Mouse (Mus musculus) MEL (cell line): ENCODE measurements around the gene Xntrpc. TPM values are rescaled to one million over a fixed set of nuclear protein-coding genes. Genes with fewer than 3 reads are reported as not detected.
A peak's percentile ranks its signal among the peaks of the same experiment; 100 is the strongest.
"Not testable (repeated sequence)": the region's sequence is repeated elsewhere in the genome, so short reads cannot be mapped to it uniquely, and the experiment has no call there.

Source experiments
- DNase-seq: peaks from one replicate; pipeline ENCODE4 v3.0.0; 2011; ENCODE audit warnings: low read depth, low spot score
- H3K27ac ChIP-seq: 2 replicates; pipeline ENCODE4 v1.5.1; 2012; ENCODE audit warnings: low read depth, mild to moderate bottlenecking, control low read depth, low read length, moderate library complexity; ENCODE audit not compliant: control insufficient read depth
- H3K27me3 ChIP-seq, 2 experiments: fragments of 150-350 bp in 1 of 2; sonication (generic) in 1 of 2; 2 replicates each; pipeline ENCODE4 v1.6.1; 2012; ENCODE audit warnings: low read length in 2 of 2, mild to moderate bottlenecking in 2 of 2, improper control_type of control experiment in 1 of 2, moderate library complexity in 1 of 2; ENCODE audit not compliant: insufficient read depth in 2 of 2, control insufficient read depth in 1 of 2
- H3K36me3 ChIP-seq, 2 experiments: 2 replicates each; pipeline ENCODE4 v1.6.1; 2012 to 2014; ENCODE audit warnings: low read length in 2 of 2, improper control_type of control experiment in 1 of 2, inconsistent platforms in 1 of 2, mild to moderate bottlenecking in 1 of 2; ENCODE audit not compliant: insufficient read depth in 2 of 2, control insufficient read depth in 1 of 2
- H3K4me1 ChIP-seq, 2 experiments: fragments of 150-350 bp in 1 of 2; sonication (generic) in 1 of 2; 2 replicates each; pipeline ENCODE4 v1.6.1; 2012; ENCODE audit warnings: low read length in 2 of 2, improper control_type of control experiment in 1 of 2, mild to moderate bottlenecking in 1 of 2; ENCODE audit not compliant: insufficient read depth in 2 of 2, control insufficient read depth in 1 of 2
- H3K4me3 ChIP-seq, 2 experiments: fragments of 150-350 bp in 1 of 2; sonication (generic) in 1 of 2; 2 replicates each; pipeline ENCODE4 v1.5.1; 2012; ENCODE audit warnings: low read depth in 2 of 2, low read length in 2 of 2, mild to moderate bottlenecking in 2 of 2, moderate library complexity in 2 of 2, control low read depth in 1 of 2, improper control_type of control experiment in 1 of 2; ENCODE audit not compliant: control insufficient read depth in 1 of 2, insufficient read depth in 1 of 2
- H3K79me2 ChIP-seq: 2 replicates; pipeline ENCODE4 v1.6.1; 2012; ENCODE audit warnings: mild to moderate bottlenecking, low read length, moderate library complexity; ENCODE audit not compliant: control insufficient read depth, poor library complexity, insufficient read depth
- H3K9ac ChIP-seq: 2 replicates; pipeline ENCODE4 v1.6.1; 2012; ENCODE audit warnings: low read depth, mild to moderate bottlenecking, control low read depth, low read length, moderate library complexity; ENCODE audit not compliant: control insufficient read depth, poor library complexity, severe bottlenecking
- H3K9me3 ChIP-seq: fragments of 150-350 bp; sonication (generic); replicated peaks from 2 replicates; pipeline ENCODE4 v1.6.1; 2012; ENCODE audit warnings: mild to moderate bottlenecking, low read length, improper control_type of control experiment, moderate library complexity; ENCODE audit not compliant: insufficient read depth
- BHLHE40 ChIP-seq: IDR thresholded peaks from 2 replicates; pipeline ENCODE4 v1.6.1; 2012; ENCODE audit warnings: low read depth, mild to moderate bottlenecking, inconsistent platforms, low read length, improper control_type of control experiment, borderline replicate concordance
- CHD1 ChIP-seq: IDR thresholded peaks from 2 replicates; pipeline ENCODE4 v1.6.1; 2012; ENCODE audit warnings: low read depth, mild to moderate bottlenecking, inconsistent platforms, low read length, improper control_type of control experiment
- CHD2 ChIP-seq: IDR thresholded peaks from 2 replicates; pipeline ENCODE4 v1.6.1; 2011; ENCODE audit warnings: low read length, improper control_type of control experiment
- CTCF ChIP-seq, 3 experiments: IDR thresholded peaks in 2 of 3; conservative IDR thresholded peaks in 1 of 3; 2 replicates each; pipeline ENCODE4 v1.5.1; 2011 to 2012; ENCODE audit warnings: low read length in 3 of 3, low read depth in 2 of 3, mild to moderate bottlenecking in 2 of 3, improper control_type of control experiment in 1 of 3, inconsistent platforms in 1 of 3, mixed read lengths in 1 of 3, moderate library complexity in 1 of 3; ENCODE audit not compliant: control insufficient read depth in 1 of 3, insufficient read depth in 1 of 3, poor library complexity in 1 of 3, severe bottlenecking in 1 of 3
- E2F4 ChIP-seq: IDR thresholded peaks from 2 replicates; pipeline ENCODE4 v1.6.1; 2011; ENCODE audit warnings: low read depth, low read length, improper control_type of control experiment, borderline replicate concordance
- ELF1 ChIP-seq: IDR thresholded peaks from 2 replicates; pipeline ENCODE4 v1.6.1; 2014; ENCODE audit warnings: low read depth, mild to moderate bottlenecking, inconsistent platforms, low read length, improper control_type of control experiment, moderate library complexity
- EP300 ChIP-seq, 2 experiments: IDR thresholded peaks; 2 replicates each; pipeline ENCODE4 v1.6.1; 2011; ENCODE audit warnings: improper control_type of control experiment in 2 of 2, low read length in 2 of 2, low read depth in 1 of 2, mild to moderate bottlenecking in 1 of 2
- ETS1 ChIP-seq: IDR thresholded peaks from 2 replicates; pipeline ENCODE4 v1.6.1; 2012; ENCODE audit warnings: low read depth, mild to moderate bottlenecking, inconsistent platforms, low read length, improper control_type of control experiment, moderate library complexity
- GABPA ChIP-seq: IDR thresholded peaks from 2 replicates; pipeline ENCODE4 v1.6.1; 2012; ENCODE audit warnings: low read depth, mild to moderate bottlenecking, inconsistent platforms, low read length, improper control_type of control experiment, moderate library complexity
- GATA1 ChIP-seq: IDR thresholded peaks from 2 replicates; pipeline ENCODE4 v1.6.1; 2011; ENCODE audit warnings: low read depth, low read length, improper control_type of control experiment
- KAT2A ChIP-seq: conservative IDR thresholded peaks from 2 replicates; pipeline ENCODE4 v1.6.1; 2012; ENCODE audit warnings: low read depth, low read length, improper control_type of control experiment, inconsistent platforms
- MAFK ChIP-seq: IDR thresholded peaks from 2 replicates; pipeline ENCODE4 v1.6.1; 2011; ENCODE audit warnings: low read depth, mild to moderate bottlenecking, low read length, improper control_type of control experiment, borderline replicate concordance
- MAX ChIP-seq: IDR thresholded peaks from 2 replicates; pipeline ENCODE4 v1.6.1; 2011; ENCODE audit warnings: low read length, improper control_type of control experiment
- MAZ ChIP-seq: IDR thresholded peaks from 2 replicates; pipeline ENCODE4 v1.6.1; 2012; ENCODE audit warnings: low read depth, mild to moderate bottlenecking, inconsistent platforms, low read length, improper control_type of control experiment
- MXI1 ChIP-seq: IDR thresholded peaks from 2 replicates; pipeline ENCODE4 v1.6.1; 2011; ENCODE audit warnings: mild to moderate bottlenecking, low read depth, low read length, improper control_type of control experiment
- MYB ChIP-seq: IDR thresholded peaks from 2 replicates; pipeline ENCODE4 v1.6.1; 2011; ENCODE audit warnings: mild to moderate bottlenecking, low read depth, low read length, improper control_type of control experiment
- MYC ChIP-seq: IDR thresholded peaks from 2 replicates; pipeline ENCODE4 v1.6.1; 2011; ENCODE audit warnings: low read depth, mild to moderate bottlenecking, low read length, improper control_type of control experiment, moderate library complexity
- NELFE ChIP-seq: IDR thresholded peaks from 2 replicates; pipeline ENCODE4 v1.6.1; 2011; ENCODE audit warnings: low read depth, low read length, improper control_type of control experiment
- NRF1 ChIP-seq: IDR thresholded peaks from 2 replicates; pipeline ENCODE4 v1.6.1; 2014; ENCODE audit warnings: low read depth, mild to moderate bottlenecking, inconsistent platforms, low read length, improper control_type of control experiment, moderate library complexity; ENCODE audit not compliant: poor library complexity, insufficient read depth, severe bottlenecking
- POLR2A ChIP-seq, 2 experiments: IDR thresholded peaks; 2 replicates each; pipeline ENCODE4 v1.6.1; 2011 to 2012; ENCODE audit warnings: low read length in 2 of 2, mild to moderate bottlenecking in 2 of 2, control low read depth in 1 of 2, improper control_type of control experiment in 1 of 2, low read depth in 1 of 2, moderate library complexity in 1 of 2; ENCODE audit not compliant: control insufficient read depth in 1 of 2, insufficient read depth in 1 of 2, poor library complexity in 1 of 2
- POLR2AphosphoS2 ChIP-seq: IDR thresholded peaks from 2 replicates; pipeline ENCODE4 v1.6.1; 2011; ENCODE audit warnings: low read length, improper control_type of control experiment
- POLR2AphosphoS5 ChIP-seq: IDR thresholded peaks from 2 replicates; pipeline ENCODE4 v1.6.1; 2012; ENCODE audit warnings: low read depth, borderline replicate concordance, mild to moderate bottlenecking, inconsistent platforms, low read length, moderate library complexity, mixed read lengths
- RAD21 ChIP-seq: IDR thresholded peaks from 2 replicates; pipeline ENCODE4 v1.6.1; 2011; ENCODE audit warnings: mild to moderate bottlenecking, low read depth, low read length, improper control_type of control experiment
- SIN3A ChIP-seq: IDR thresholded peaks from 2 replicates; pipeline ENCODE4 v1.6.1; 2012; ENCODE audit warnings: low read length, improper control_type of control experiment, inconsistent platforms
- SMC3 ChIP-seq: IDR thresholded peaks from 2 replicates; pipeline ENCODE4 v1.6.1; 2011; ENCODE audit warnings: low read depth, low read length, improper control_type of control experiment
- TBP ChIP-seq: IDR thresholded peaks from 2 replicates; pipeline ENCODE4 v1.8.0; 2011; ENCODE audit warnings: low read depth, low read length, improper control_type of control experiment
- TCF12 ChIP-seq: IDR thresholded peaks from 2 replicates; pipeline ENCODE4 v1.6.1; 2014; ENCODE audit warnings: low read depth, mild to moderate bottlenecking, inconsistent platforms, low read length, improper control_type of control experiment, moderate library complexity
- UBTF ChIP-seq: IDR thresholded peaks from 2 replicates; pipeline ENCODE4 v1.6.1; 2012; ENCODE audit warnings: low read depth, mild to moderate bottlenecking, inconsistent platforms, low read length, improper control_type of control experiment, moderate library complexity, borderline replicate concordance; ENCODE audit not compliant: insufficient read depth
- USF1 ChIP-seq: IDR thresholded peaks from 2 replicates; pipeline ENCODE4 v1.6.1; 2014; ENCODE audit warnings: low read depth, mild to moderate bottlenecking, inconsistent platforms, low read length, improper control_type of control experiment, moderate library complexity
- USF2 ChIP-seq, 2 experiments: IDR thresholded peaks; 2 replicates each; pipeline ENCODE4 v1.6.1; 2011 to 2012; ENCODE audit warnings: improper control_type of control experiment in 2 of 2, low read length in 2 of 2, borderline replicate concordance in 1 of 2, inconsistent platforms in 1 of 2, low read depth in 1 of 2, mild to moderate bottlenecking in 1 of 2; ENCODE audit not compliant: insufficient read depth in 1 of 2
- ZMIZ1 ChIP-seq: IDR thresholded peaks from 2 replicates; pipeline ENCODE4 v1.6.1; 2012; ENCODE audit warnings: low read depth, mild to moderate bottlenecking, inconsistent platforms, low read length, improper control_type of control experiment, moderate library complexity
- ZNF384 ChIP-seq: IDR thresholded peaks from 2 replicates; pipeline ENCODE4 v1.6.1; 2012; ENCODE audit warnings: low read depth, mild to moderate bottlenecking, inconsistent platforms, low read length, improper control_type of control experiment
- polyA plus RNA-seq, 2 experiments: library from polyadenylated mRNA; stranded (reverse) in 1 of 2; unstranded in 1 of 2; fragments of >175 nt in 1 of 2; fragments of >200 nt in 1 of 2; gene quantifications; 2 replicates each; pipeline versions ENCODE4 v1.2.1 to v1.2.4; 2012; ENCODE audit warnings: low replicate concordance in 2 of 2, low read depth in 1 of 2; ENCODE audit not compliant: insufficient read length in 2 of 2, insufficient read depth in 1 of 2, missing spikeins in 1 of 2
- total RNA-seq: library from RNA; depleted of rRNA; stranded (reverse); fragments of 300-350 nt; gene quantifications from 2 replicates; pipeline ENCODE4 v1.2.3, GENCODE M21; 2012

The Xntrpc gene
- total and polyA plus RNA-seq, 3 experiments: 0.08 to 0.14 TPM; not detected in 1

GRCm38 (mm10) chr7:102048524-102048923 is 17.0 kb upstream of the Xntrpc start:
- H3K9ac ChIP-seq, H3K27ac ChIP-seq, H3K4me1 ChIP-seq, H3K27me3 ChIP-seq: not testable (repeated sequence)
- TF ChIP-seq SMC3 (peak; percentile 41), RAD21 (peak; percentile 36), CTCF (IDR thresholded peaks at IDR 0.05 in 2 of 3, conservative IDR thresholded peaks at IDR 0.05 in 1 of 3; ENCODE audit: control insufficient read depth in 1 of 3, insufficient read depth in 1 of 3, low read depth in 2 of 3, low read length in 3 of 3, poor library complexity in 1 of 3, severe bottlenecking in 1 of 3) (peak; percentile 7 to 51 (median 36); a peak in 4 of 6 replicates), ZNF384 (peak; percentile 41; the same call in 1 of the 2 replicates)
- TF ChIP-seq, all 39 proteins: peak for 4; not testable (repeated sequence) for 35
- not testable (repeated sequence) for H3K9me3 ChIP-seq, H3K36me3 ChIP-seq, H3K4me3 ChIP-seq, H3K79me2 ChIP-seq
- peak; percentile 60 for DNase-seq

GRCm38 (mm10) chr7:102061353-102061752 is 4.2 kb upstream of the Xntrpc start:
- peaks cover 1 to 28% of the 10 kb centered on the region in 2 experiments for H3K36me3 ChIP-seq
- H3K79me2 ChIP-seq: peaks cover 21% of the 10 kb centered on the region
- H3K4me1 ChIP-seq: peaks cover 7 to 10% of the 10 kb centered on the region in 2 experiments
- H3K4me3 ChIP-seq: no peak overlapping the region
- no peak overlapping the region for H3K27ac ChIP-seq
- no peaks in the 10 kb centered on the region for H3K27me3 ChIP-seq
- no peak overlapping the region for H3K9ac ChIP-seq
- H3K9me3 ChIP-seq: no peaks in the 10 kb centered on the region
- DNase-seq: peak; percentile 44
- TF ChIP-seq E2F4: no peak
- no peak for TF ChIP-seq NRF1
- TF ChIP-seq KAT2A: no peak
- no peak for TF ChIP-seq POLR2A (IDR thresholded peaks at IDR 0.05; ENCODE audit: control insufficient read depth in 1 of 2, insufficient read depth in 1 of 2, low read depth in 1 of 2, low read length in 2 of 2, poor library complexity in 1 of 2)
- TF ChIP-seq SIN3A: no peak
- 0 out of 2 replicates have a peak, but pooled peaks have one; percentile 40 for TF ChIP-seq ZNF384
- TF ChIP-seq POLR2AphosphoS5: no peak
- peak; percentile 54; the same call in 1 of the 2 replicates for TF ChIP-seq TCF12
- TF ChIP-seq MXI1: peak; percentile 66; the same call in 1 of the 2 replicates
- TF ChIP-seq EP300 (IDR thresholded peaks at IDR 0.05; ENCODE audit: low read depth in 1 of 2, low read length in 2 of 2): peak in 1 of 2 experiments; percentile 49; a peak in 1 of 4 replicates
- no peak for TF ChIP-seq SMC3
- TF ChIP-seq MAX: peak; percentile 73
- no peak for TF ChIP-seq TBP
- TF ChIP-seq MYB: no peak
- peak; percentile 59; the same call in 1 of the 2 replicates for TF ChIP-seq MYC
- peak; percentile 74 for TF ChIP-seq GATA1
- no peak for TF ChIP-seq USF1
- TF ChIP-seq USF2 (IDR thresholded peaks at IDR 0.05; ENCODE audit: borderline replicate concordance in 1 of 2, insufficient read depth in 1 of 2, low read depth in 1 of 2, low read length in 2 of 2): no peak
- no peak for TF ChIP-seq RAD21
- no peak for TF ChIP-seq UBTF
- TF ChIP-seq MAFK: no peak
- TF ChIP-seq MAZ: no peak
- no peak for TF ChIP-seq BHLHE40
- no peak for TF ChIP-seq GABPA
- TF ChIP-seq POLR2AphosphoS2: no peak
- TF ChIP-seq ETS1: peak; percentile 37; the same call in 1 of the 2 replicates
- no peak for TF ChIP-seq CHD1
- TF ChIP-seq ZMIZ1: no peak
- TF ChIP-seq ELF1: no peak
- no peak for TF ChIP-seq CHD2
- no peak for TF ChIP-seq NELFE
